Mouse (Mus musculus) heart, adult 2 months (tissue): ENCODE data around the gene Haus6.
"Not testable (repeated sequence)": the region's sequence is repeated elsewhere in the genome, so short reads cannot be mapped to it uniquely, and the experiment has no call there.

Experiments used
- CTCF ChIP-seq: fragments of 200-600 bp; IDR thresholded peaks from 2 replicates; pipeline ENCODE4 v1.8.1; 2022; ENCODE audit warnings: antibody characterized with exemption, mild to moderate bottlenecking, moderate library complexity
- EP300 ChIP-seq: fragments of 200-500 bp; IDR thresholded peaks from 2 replicates; pipeline ENCODE4 v1.6.1; 2011; ENCODE audit warnings: low read depth, low read length, control low read depth; ENCODE audit not compliant: insufficient read depth

DNA sequence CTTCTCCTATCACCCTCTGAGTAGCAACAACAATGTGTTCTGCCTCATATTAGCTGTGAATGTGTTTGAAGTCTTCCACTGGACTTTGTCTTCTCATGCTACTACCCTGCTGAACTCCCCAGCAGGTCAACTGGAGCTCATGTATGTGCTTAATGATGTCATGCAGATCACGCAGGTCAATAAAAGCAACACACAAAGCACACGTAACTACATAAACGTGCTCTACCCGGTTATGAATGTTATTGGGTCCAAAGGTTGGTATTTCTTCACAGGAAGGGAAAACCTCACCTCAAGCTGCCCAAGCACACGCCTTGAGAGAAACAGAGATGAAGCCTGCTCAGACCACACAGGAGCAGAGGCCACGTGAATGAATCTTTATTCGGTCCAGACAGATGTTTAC is 14.6 kb upstream of the Haus6 start:
- not testable (repeated sequence) for TF ChIP-seq CTCF, EP300
